Mouse (Mus musculus) spleen, adult 18-20 months (tissue): ENCODE data around the gene Slco4a1.

ENCODE experiments used
- DNase-seq, 2 experiments: peaks; one replicate each; pipeline ENCODE4 v3.0.0; 2022; ENCODE audit warnings: mixed read lengths in 2 of 2

The Slco4a1 gene

GRCm38 (mm10) chr2:180508455-180509115 lies 52.5 kb downstream of the Slco4a1 start:
- DNase-seq, result no peak

- DNase-seq, result no peak
These were observed 54.8 kb downstream of the Slco4a1 start for GRCm38 (mm10) chr2:180510867-180511266.

DNA sequence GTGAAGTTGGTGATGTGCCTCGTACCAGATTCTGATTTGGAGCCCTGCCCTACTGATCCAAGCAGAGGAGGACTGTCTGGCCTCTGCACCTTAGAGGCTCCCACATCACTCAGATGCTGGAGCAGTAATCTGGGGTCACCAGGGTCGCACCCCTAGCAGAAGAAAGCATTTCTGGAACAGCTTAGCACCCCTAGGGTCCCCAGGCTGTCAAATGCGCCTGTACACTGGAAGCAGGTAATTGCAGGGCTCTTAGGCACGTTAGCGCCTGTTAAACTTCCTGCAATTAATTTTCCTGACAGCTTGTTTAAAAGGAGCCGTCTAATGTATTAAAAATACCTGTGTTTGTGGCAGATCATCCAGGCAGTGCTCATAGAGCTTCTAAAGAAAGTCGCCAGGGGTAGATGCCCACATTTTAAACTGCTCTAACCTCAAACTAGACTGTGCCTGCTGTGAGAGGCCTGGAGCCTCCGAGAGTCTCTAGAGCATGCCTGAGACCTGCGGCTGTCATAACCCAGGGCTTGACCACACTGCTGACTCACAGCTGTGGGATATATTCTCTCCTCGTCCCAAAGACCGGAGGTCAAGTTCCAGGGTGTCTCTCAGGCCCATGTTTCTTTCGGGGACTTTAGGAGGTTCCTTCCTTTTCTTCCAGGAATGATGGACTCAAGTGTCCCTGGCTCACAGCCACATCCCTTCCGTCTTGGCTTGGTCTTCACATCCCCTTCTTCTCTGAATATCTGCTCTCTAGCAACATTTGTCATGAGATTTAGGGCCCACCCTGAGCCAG lies 56.0 kb downstream of the Slco4a1 start:
- no peak for DNase-seq

DNA sequence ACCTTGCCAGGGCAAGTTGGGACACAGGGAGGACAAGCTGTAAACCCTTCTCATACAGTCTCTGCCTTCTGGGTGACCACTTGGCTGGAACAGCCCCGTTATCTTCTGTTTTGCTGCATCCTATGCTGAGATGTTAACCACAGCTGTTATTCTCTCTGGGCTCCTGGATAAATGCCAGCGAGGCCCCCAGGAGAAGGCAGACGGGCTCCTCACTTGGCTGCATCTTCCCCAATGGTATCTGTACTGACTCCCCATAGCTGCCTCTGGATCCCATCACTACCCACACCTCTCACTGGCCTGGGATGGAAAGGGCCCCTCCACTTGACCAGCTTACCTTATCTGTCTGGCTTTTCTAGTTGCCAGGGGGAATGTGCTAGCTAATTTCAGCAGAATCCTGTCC lies 57.0 kb downstream of the Slco4a1 start:
- no peak for DNase-seq

DNA sequence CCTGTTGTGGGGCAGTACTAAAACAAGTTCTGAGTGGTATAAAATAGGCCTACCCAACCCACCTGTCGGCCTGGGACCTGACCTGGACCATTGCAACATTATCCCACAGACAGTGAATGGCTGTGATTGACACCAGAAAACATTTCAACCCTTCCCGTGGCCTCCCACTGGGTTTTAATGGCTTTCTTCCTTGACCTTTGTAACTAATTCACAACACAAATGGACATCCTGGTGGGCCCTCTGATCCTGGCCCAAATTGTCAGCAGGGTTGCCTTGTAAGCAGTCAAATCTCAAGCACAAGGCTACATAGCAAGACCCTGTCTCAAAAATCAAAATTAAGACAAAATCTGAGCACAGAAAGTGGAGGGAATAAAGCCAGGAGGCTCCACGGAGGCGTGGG lies 57.8 kb downstream of the Slco4a1 start:
- no peak for DNase-seq

- no peak for DNase-seq
These were observed 65.6 kb downstream of the Slco4a1 start for GRCm38 (mm10) chr2:180521437-180522221.

GRCm38 (mm10) chr2:180522825-180523224 lies 66.8 kb downstream of the Slco4a1 start:
- DNase-seq, result no peak
